Mouse (Mus musculus) CH12.LX (cell line): ENCODE data around the gene Hck.
A peak's percentile ranks its signal among the peaks of the same experiment; 100 is the strongest.

ENCODE experiments used
- CHD1 ChIP-seq: IDR thresholded peaks from 2 replicates; pipeline ENCODE4 v1.6.1; 2012; ENCODE audit warnings: low read depth, low read length, improper control_type of control experiment, inconsistent platforms
- CTCF ChIP-seq, 2 experiments: IDR thresholded peaks in 1 of 2; conservative IDR thresholded peaks in 1 of 2; 2 replicates each; pipeline ENCODE4 v1.5.1; 2011 to 2012; ENCODE audit warnings: low read depth in 2 of 2, low read length in 2 of 2, improper control_type of control experiment in 1 of 2, inconsistent platforms in 1 of 2, mild to moderate bottlenecking in 1 of 2, moderate library complexity in 1 of 2
- EP300 ChIP-seq: IDR thresholded peaks from 2 replicates; pipeline ENCODE4 v1.6.1; 2011; ENCODE audit warnings: low read length, improper control_type of control experiment
- GABPA ChIP-seq: IDR thresholded peaks from 2 replicates; pipeline ENCODE4 v1.6.1; 2012; ENCODE audit warnings: low read depth, low read length, improper control_type of control experiment, inconsistent platforms; ENCODE audit not compliant: insufficient replicate concordance
- MAZ ChIP-seq: IDR thresholded peaks from 2 replicates; pipeline ENCODE4 v1.6.1; 2012; ENCODE audit warnings: low read depth, mild to moderate bottlenecking, inconsistent platforms, low read length, improper control_type of control experiment, moderate library complexity
- NRF1 ChIP-seq: IDR thresholded peaks from 2 replicates; pipeline ENCODE4 v1.6.1; 2014; ENCODE audit warnings: low read depth, mild to moderate bottlenecking, inconsistent platforms, low read length, improper control_type of control experiment, moderate library complexity
- POLR2A ChIP-seq: IDR thresholded peaks from 2 replicates; pipeline ENCODE4 v1.6.1; 2011; ENCODE audit warnings: low read depth, mild to moderate bottlenecking, improper control_type of control experiment, low read length
- POLR2AphosphoS2 ChIP-seq: IDR thresholded peaks from 2 replicates; pipeline ENCODE4 v1.6.1; 2011; ENCODE audit warnings: low read depth, low read length, improper control_type of control experiment
- RAD21 ChIP-seq: IDR thresholded peaks from 2 replicates; pipeline ENCODE4 v1.6.1; 2011; ENCODE audit warnings: low read depth, mild to moderate bottlenecking, low read length, improper control_type of control experiment, moderate library complexity
- TCF12 ChIP-seq: IDR thresholded peaks from 2 replicates; pipeline ENCODE4 v1.6.1; 2014; ENCODE audit warnings: low read depth, mild to moderate bottlenecking, inconsistent platforms, low read length, improper control_type of control experiment
- UBTF ChIP-seq: IDR thresholded peaks from 2 replicates; pipeline ENCODE4 v1.6.1; 2012; ENCODE audit warnings: low read depth, mild to moderate bottlenecking, inconsistent platforms, low read length, improper control_type of control experiment, moderate library complexity
- ZNF384 ChIP-seq: IDR thresholded peaks from 2 replicates; pipeline ENCODE4 v1.6.1; 2012; ENCODE audit warnings: low read depth, low read length, improper control_type of control experiment, inconsistent platforms

GRCm38 (mm10) chr2:153080841-153081523, 27.3 kb upstream of the Hck start:
- TF ChIP-seq EP300 (no peak), CTCF (conservative IDR thresholded peaks at IDR 0.05 in 1 of 2, IDR thresholded peaks at IDR 0.05 in 1 of 2; ENCODE audit: low read depth in 2 of 2, low read length in 2 of 2) (peak; percentile 97 to 100), RAD21 (peak; percentile 75), POLR2AphosphoS2 (no peak), UBTF (no peak), POLR2A (no peak), TCF12 (0 out of 2 replicates have a peak, but pooled peaks have one; percentile 15), GABPA (no peak), ZNF384 (no peak), MAZ (no peak), NRF1 (no peak), CHD1 (no peak)
